Mouse (Mus musculus): Measurements from ENCODE around the gene Wdpcp. TPM values are rescaled to one million over a fixed set of nuclear protein-coding genes. Genes with fewer than 3 reads are reported as not detected.
"Not testable (repeated sequence)": the region's sequence is repeated elsewhere in the genome, so short reads cannot be mapped to it uniquely, and the experiment has no call there.

The Wdpcp gene
- 2.7 and 3.8 TPM in 2 replicates for polyA plus RNA-seq (2012; ENCODE audit: insufficient read depth, insufficient read length, missing spikeins)

DNA sequence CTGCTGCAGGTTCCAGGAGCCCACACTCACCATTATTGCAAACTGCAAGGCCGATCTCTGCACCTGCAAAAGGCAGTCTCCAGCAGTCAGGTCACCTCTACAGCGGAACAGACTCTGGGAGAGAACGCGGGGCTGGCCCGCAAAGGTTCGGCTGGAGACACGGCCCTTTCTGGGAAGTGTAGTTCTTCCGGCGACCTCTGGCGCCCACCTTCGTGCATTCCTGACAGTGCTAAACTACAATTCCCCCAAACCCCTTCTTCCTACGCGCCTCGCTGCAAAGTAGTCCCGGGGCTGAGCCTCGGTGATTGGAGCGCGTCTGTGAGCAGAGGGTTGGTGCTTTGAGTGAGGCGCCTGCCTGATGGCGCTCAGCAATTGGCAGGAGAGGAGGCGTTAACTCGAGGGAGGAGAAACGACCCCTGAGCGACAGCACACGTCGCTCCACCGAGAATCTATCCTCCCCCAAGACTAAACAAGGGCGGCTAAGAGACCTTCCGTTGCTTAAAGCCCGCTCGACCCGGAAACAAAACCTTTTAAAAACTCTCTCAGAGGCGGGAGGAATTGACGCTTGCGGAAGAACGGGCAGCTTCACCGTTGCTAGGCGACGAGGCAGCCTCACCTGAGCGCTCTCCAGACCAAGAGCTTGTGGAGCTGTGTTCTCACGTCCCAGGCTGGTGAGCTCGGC is at the start of gene Wdpcp, which contains the start of gene Mdh1:
Gene Wdpcp (plus strand): TSS at position 536 of the 682 bp plus-strand sequence.
Gene Mdh1 (minus strand): TSS at position 668 of the 682 bp plus-strand sequence.
- Histone ChIP-seq H3K4me3 (ENCODE audit: insufficient read depth, low read depth, low read length) (peak within 1 kb of the TSS; percentile 78), H3K4me1 (ENCODE audit: control insufficient read depth, insufficient read depth, insufficient read length, low read length) (peaks cover 7% of the 10 kb centered on the region; the same call in 1 of the 2 replicates), H3K27ac (replicated peaks; ENCODE audit: low read depth, low read length) (peak within 1 kb of the TSS; percentile 59)

DNA sequence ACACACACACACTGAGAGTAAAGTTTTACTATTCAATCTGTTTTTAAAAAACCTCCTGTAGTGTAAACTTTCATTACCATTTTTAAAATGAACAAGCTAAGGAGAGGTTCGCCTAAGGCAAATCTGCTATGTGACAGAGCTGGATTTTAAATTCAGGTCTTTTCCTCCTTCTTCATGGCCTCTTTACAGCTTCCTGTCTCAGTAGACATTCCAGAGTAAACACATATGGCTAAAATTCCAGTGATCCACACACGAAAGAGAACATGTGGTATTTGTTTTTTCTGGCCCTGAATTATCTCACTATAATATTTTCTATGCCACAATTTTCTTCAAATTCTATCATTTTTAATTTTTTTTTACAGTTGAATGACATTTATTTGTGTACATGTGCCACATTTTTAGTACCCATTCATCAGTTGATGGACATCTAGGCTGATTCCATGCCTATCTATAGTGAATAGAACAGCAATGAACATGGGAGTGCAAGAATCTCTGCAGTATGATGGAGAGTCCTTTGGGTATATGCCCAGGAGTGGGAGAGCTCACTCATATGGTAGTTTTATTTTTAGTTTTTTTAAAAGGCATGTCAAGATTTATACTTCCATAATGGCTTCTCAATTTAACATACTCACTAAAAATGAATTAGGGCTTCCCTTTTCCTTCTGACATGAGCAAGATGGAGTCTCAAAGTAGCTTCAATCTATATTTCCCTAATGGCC is 43.2 kb upstream of the Wdpcp start:
- no peak overlapping the region for H3K4me3 ChIP-seq (ENCODE audit: insufficient read depth, low read depth, low read length)
- H3K27ac ChIP-seq (replicated peaks; ENCODE audit: low read depth, low read length) = no peak overlapping the region
- no peaks in the 10 kb centered on the region for H3K4me1 ChIP-seq (ENCODE audit: control insufficient read depth, insufficient read depth, insufficient read length, low read length)

DNA sequence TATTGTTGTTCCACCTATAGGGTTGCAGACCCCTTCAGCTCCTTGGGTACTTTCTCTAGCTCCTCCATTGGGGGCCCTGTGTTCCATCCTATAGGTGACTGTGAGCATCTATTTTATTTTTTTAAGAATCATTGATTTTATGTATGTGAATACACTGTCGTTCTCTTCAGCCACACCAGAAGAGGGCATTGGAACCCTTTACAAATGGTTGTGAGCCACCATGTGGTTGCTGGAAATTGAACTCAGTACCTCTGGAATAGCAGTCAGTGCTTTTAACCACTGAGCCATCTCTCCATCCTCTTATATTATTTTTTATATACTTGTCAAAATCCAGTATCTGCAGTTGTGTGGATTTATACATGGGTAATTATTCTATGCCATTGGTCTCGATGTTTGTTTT is 41.2 kb upstream of the Wdpcp start:
- H3K4me3 ChIP-seq (ENCODE audit: insufficient read depth, low read depth, low read length); H3K4me1 ChIP-seq (ENCODE audit: control insufficient read depth, insufficient read depth, insufficient read length, low read length); H3K27ac ChIP-seq (replicated peaks; ENCODE audit: low read depth, low read length): not testable (repeated sequence)

DNA sequence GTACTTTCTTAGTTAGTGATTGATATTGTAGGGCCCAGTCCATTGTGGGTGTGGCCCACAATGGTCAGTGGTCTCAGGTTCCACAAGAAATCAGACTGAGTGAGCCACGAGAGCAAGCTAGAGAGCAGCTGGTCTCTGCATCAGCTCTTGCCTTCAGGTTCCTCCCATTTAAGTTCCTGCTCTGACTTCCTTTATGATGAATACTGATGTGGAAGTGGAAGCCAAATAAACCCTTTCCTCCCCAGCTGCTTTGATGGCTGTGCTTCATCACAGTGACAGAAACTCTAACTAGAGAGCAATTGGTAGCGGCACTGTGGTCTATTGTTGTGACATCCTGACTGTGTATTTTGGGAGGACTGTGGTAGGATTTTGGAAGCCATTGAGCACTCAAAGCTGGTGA is 32.0 kb upstream of the Wdpcp start:
- peaks cover 4% of the 10 kb centered on the region; the same call in 1 of the 2 replicates for H3K4me1 ChIP-seq (ENCODE audit: control insufficient read depth, insufficient read depth, insufficient read length, low read length)
- H3K4me3 ChIP-seq (ENCODE audit: insufficient read depth, low read depth, low read length) = no peak overlapping the region
- no peak overlapping the region for H3K27ac ChIP-seq (replicated peaks; ENCODE audit: low read depth, low read length)

DNA sequence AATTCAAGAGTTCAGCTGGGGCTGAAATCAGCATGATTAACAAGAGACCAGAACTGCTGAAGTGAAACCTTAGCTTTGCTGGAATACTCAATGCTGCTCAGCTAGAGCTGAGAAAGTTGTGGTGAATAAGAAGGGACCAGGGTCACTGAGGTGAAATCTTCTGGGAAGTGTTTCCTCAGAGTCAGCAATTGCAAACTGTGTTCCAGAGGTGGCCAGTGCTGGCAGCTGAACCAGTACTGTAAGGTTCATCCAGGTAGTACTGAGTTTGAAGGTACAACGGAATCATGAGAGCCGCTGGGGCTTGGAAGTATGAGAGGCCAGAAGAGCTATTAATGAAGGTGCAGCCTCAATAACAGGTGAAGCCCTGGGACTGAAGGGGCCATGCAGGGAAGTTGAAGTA is 31.4 kb upstream of the Wdpcp start:
- no peak overlapping the region for H3K27ac ChIP-seq (replicated peaks; ENCODE audit: low read depth, low read length)
- no peak overlapping the region for H3K4me3 ChIP-seq (ENCODE audit: insufficient read depth, low read depth, low read length)
- peaks cover 4% of the 10 kb centered on the region; the same call in 1 of the 2 replicates for H3K4me1 ChIP-seq (ENCODE audit: control insufficient read depth, insufficient read depth, insufficient read length, low read length)

GRCm38 (mm10) chr11:21542731-21543130 is 29.3 kb upstream of the Wdpcp start:
- H3K4me3 ChIP-seq (ENCODE audit: insufficient read depth, low read depth, low read length) = no peak overlapping the region
- H3K27ac ChIP-seq (replicated peaks; ENCODE audit: low read depth, low read length) = no peak overlapping the region
- peaks cover 4% of the 10 kb centered on the region; the same call in 1 of the 2 replicates for H3K4me1 ChIP-seq (ENCODE audit: control insufficient read depth, insufficient read depth, insufficient read length, low read length)

DNA sequence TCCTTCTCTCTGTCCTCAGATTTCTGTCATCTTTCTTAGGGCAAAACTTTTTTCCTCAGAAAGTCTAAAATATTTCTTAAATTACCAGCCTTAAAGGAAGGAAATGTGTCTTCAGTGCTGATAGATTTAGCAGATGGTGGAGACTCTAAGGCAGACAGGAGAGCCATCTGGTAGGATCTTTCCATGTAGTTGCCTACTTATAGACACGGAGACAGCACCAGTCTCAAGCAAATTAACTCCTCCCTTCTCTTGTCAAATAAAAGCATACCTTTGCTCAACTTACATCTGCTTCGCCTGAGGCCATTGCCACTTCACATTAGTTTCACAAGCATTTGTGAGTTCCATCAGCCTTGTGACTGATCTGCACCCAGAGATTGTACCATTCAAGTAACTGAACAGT is 27.0 kb upstream of the Wdpcp start:
- no peak overlapping the region for H3K27ac ChIP-seq (replicated peaks; ENCODE audit: low read depth, low read length)
- H3K4me3 ChIP-seq (ENCODE audit: insufficient read depth, low read depth, low read length) = no peak overlapping the region
- peaks cover 4% of the 10 kb centered on the region; the same call in 1 of the 2 replicates for H3K4me1 ChIP-seq (ENCODE audit: control insufficient read depth, insufficient read depth, insufficient read length, low read length)

GRCm38 (mm10) chr11:21545951-21546350 is 26.1 kb upstream of the Wdpcp start:
- no peak overlapping the region for H3K4me3 ChIP-seq (ENCODE audit: insufficient read depth, low read depth, low read length)
- H3K4me1 ChIP-seq (ENCODE audit: control insufficient read depth, insufficient read depth, insufficient read length, low read length) = peaks cover 4% of the 10 kb centered on the region; the same call in 1 of the 2 replicates
- H3K27ac ChIP-seq (replicated peaks; ENCODE audit: low read depth, low read length) = no peak overlapping the region

DNA sequence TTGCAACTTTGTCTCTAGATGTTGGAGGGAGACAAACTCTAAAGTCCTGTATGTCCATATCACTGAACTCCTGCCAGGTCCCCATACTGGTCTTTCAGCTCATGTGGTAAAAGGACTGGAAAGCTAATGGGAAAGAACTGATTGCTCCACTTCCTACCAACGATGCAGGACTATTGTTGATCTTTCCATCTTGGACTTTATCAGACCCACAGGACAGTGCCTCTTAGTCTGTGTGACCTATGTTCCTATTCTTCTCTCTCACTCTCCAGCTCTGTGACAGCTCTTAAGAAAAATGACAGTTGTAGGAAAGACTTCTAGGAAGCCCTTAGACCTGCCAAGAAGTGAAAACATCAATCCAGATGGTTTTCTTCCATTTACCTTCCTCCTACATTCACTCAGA is 25.4 kb upstream of the Wdpcp start:
- H3K27ac ChIP-seq (replicated peaks; ENCODE audit: low read depth, low read length) = no peak overlapping the region
- peaks cover 4% of the 10 kb centered on the region; the same call in 1 of the 2 replicates for H3K4me1 ChIP-seq (ENCODE audit: control insufficient read depth, insufficient read depth, insufficient read length, low read length)
- no peak overlapping the region for H3K4me3 ChIP-seq (ENCODE audit: insufficient read depth, low read depth, low read length)

- Histone ChIP-seq H3K27ac (replicated peaks; ENCODE audit: low read depth, low read length) (no peak overlapping the region), H3K4me1 (ENCODE audit: control insufficient read depth, insufficient read depth, insufficient read length, low read length) (peaks cover 4% of the 10 kb centered on the region; the same call in 1 of the 2 replicates), H3K4me3 (ENCODE audit: insufficient read depth, low read depth, low read length) (no peak overlapping the region)
Measured at GRCm38 (mm10) chr11:21547518-21547917, 24.5 kb upstream of the Wdpcp start.

DNA sequence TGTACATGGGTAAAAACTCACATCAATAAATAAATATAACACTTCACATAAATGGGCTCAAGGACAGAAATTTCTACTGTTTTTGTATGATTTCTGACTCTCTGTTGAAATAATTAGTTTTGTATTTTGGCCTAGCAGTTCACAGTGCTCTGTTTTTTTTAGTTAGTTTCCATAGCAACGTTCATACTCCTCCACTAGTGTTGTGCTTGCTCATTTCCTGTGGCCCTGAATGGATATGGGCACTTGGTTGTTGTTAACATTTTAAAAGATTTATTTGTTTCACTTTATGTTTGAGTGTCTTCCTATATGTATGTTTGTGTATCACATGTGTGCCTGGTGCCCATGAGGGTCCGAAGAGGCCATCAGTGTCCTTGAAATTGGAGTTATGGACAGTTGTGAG is 23.0 kb upstream of the Wdpcp start:
- no peak overlapping the region for H3K4me3 ChIP-seq (ENCODE audit: insufficient read depth, low read depth, low read length)
- H3K4me1 ChIP-seq (ENCODE audit: control insufficient read depth, insufficient read depth, insufficient read length, low read length) = no peaks in the 10 kb centered on the region; the same call in 1 of the 2 replicates
- no peak overlapping the region for H3K27ac ChIP-seq (replicated peaks; ENCODE audit: low read depth, low read length)

- Histone ChIP-seq H3K27ac (replicated peaks; ENCODE audit: low read depth, low read length) (no peak overlapping the region), H3K4me1 (ENCODE audit: control insufficient read depth, insufficient read depth, insufficient read length, low read length) (no peaks in the 10 kb centered on the region; the same call in 1 of the 2 replicates), H3K4me3 (ENCODE audit: insufficient read depth, low read depth, low read length) (no peak overlapping the region)
Measured at GRCm38 (mm10) chr11:21549754-21550153, 22.3 kb upstream of the Wdpcp start.

GRCm38 (mm10) chr11:21550222-21551173 is 21.5 kb upstream of the Wdpcp start:
- Histone ChIP-seq H3K4me3 (ENCODE audit: insufficient read depth, low read depth, low read length) (no peak overlapping the region), H3K4me1 (ENCODE audit: control insufficient read depth, insufficient read depth, insufficient read length, low read length) (no peaks in the 10 kb centered on the region; the same call in 1 of the 2 replicates), H3K27ac (replicated peaks; ENCODE audit: low read depth, low read length) (no peak overlapping the region)

GRCm38 (mm10) chr11:21552049-21552448 is 20.0 kb upstream of the Wdpcp start:
- H3K4me3 ChIP-seq (ENCODE audit: insufficient read depth, low read depth, low read length) = no peak overlapping the region
- no peaks in the 10 kb centered on the region; the same call in 1 of the 2 replicates for H3K4me1 ChIP-seq (ENCODE audit: control insufficient read depth, insufficient read depth, insufficient read length, low read length)
- H3K27ac ChIP-seq (replicated peaks; ENCODE audit: low read depth, low read length) = no peak overlapping the region

DNA sequence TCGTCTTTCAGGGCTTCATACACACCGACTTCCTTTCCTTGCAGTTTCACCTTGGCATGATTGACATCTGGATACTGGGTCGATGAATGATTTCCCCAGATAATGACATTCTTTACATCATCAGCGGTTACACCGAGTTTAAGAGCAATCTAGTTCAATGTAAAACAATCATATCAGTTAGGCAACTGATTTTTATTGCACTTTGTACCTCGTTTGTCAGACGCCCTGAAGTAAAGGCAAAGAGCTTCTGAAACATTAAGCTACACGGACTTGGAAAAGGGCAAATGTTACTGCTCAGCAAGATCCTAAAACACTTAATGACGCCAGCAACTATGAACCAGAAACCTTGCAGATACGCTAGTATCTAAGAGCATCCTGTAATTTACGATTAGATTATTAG is 12.3 kb upstream of the Wdpcp start:
- peaks cover 2% of the 10 kb centered on the region for H3K4me1 ChIP-seq (ENCODE audit: control insufficient read depth, insufficient read depth, insufficient read length, low read length)
- no peak overlapping the region for H3K4me3 ChIP-seq (ENCODE audit: insufficient read depth, low read depth, low read length)
- H3K27ac ChIP-seq (replicated peaks; ENCODE audit: low read depth, low read length) = no peak overlapping the region
